Mouse (Mus musculus) intestine, postnatal 0 days (tissue): ENCODE measurements around the gene Gnptg. TPM values are rescaled to one million over a fixed set of nuclear protein-coding genes. Genes with fewer than 3 reads are reported as not detected.

Experiments used
- ATAC-seq: fragments of 200-750 bp; cut with Nextera tagmentation; 2 replicates; pipeline ENCODE4 v1.8.0; 2017; ENCODE audit warnings: mild to moderate bottlenecking, moderate TSS enrichment, moderate library complexity
- H3K27ac ChIP-seq: fragments of 300-500 bp; sonication (generic); 2 replicates; pipeline ENCODE4 v1.5.1; 2014; ENCODE audit warnings: mild to moderate bottlenecking, low read depth, low read length, moderate library complexity
- H3K27me3 ChIP-seq: fragments of 300-500 bp; sonication (generic); replicated peaks from 2 replicates; pipeline ENCODE4 v1.6.1; 2014; ENCODE audit warnings: low read length, mixed read lengths; ENCODE audit not compliant: control insufficient read depth, insufficient read depth
- H3K36me3 ChIP-seq: fragments of 300-500 bp; sonication (generic); 2 replicates; pipeline ENCODE4 v1.6.1; 2014; ENCODE audit warnings: mild to moderate bottlenecking, moderate library complexity; ENCODE audit not compliant: control insufficient read depth, insufficient read depth
- H3K4me1 ChIP-seq: fragments of 300-500 bp; sonication (generic); replicated peaks from 2 replicates; pipeline ENCODE4 v1.6.1; 2014; ENCODE audit warnings: antibody characterized with exemption, low read length, mixed read lengths; ENCODE audit not compliant: control insufficient read depth, insufficient read depth
- H3K4me2 ChIP-seq: fragments of 300-500 bp; sonication (generic); replicated peaks from 2 replicates; pipeline ENCODE4 v1.6.1; 2014; ENCODE audit warnings: low read depth, mild to moderate bottlenecking, moderate library complexity
- H3K4me3 ChIP-seq: fragments of 300-500 bp; sonication (generic); 2 replicates; pipeline ENCODE4 v1.5.1; 2014; ENCODE audit warnings: low read depth, low read length
- H3K9ac ChIP-seq: fragments of 300-500 bp; sonication (generic); 2 replicates; pipeline ENCODE4 v1.6.1; 2014; ENCODE audit warnings: mild to moderate bottlenecking, low read depth, low read length
- H3K9me3 ChIP-seq: fragments of 300-500 bp; sonication (generic); 2 replicates; pipeline ENCODE4 v1.6.1; 2016; ENCODE audit warnings: mixed run types; ENCODE audit not compliant: control insufficient read depth
- CTCF ChIP-seq: sonication (generic); IDR thresholded peaks from 2 replicates; pipeline ENCODE4 v1.5.1; 2016; ENCODE audit warnings: low read depth, mild to moderate bottlenecking, control low read depth, antibody characterized with exemption, moderate library complexity
- WGBS: fragments of 180-500 bp; shearing (Covaris S2); extraction: QIAGEN DNeasy Blood & Tissue Kit; methylation state at CpG from one replicate; pipeline ENCODE4 v1.1.7; 2014; 5-methylcytosine and 5-hydroxymethylcytosine counted together
- polyA plus RNA-seq: library from polyadenylated mRNA; unstranded; fragments of >200 nt; fragmentation: Nextera tagmentation; extraction: Ambion mirVana; gene quantifications from 2 replicates; pipeline ENCODE4 v1.2.1, GENCODE M21; 2015

The Gnptg gene
- polyA plus RNA-seq, 1 experiment from 2014 or later = 41.0 TPM

DNA sequence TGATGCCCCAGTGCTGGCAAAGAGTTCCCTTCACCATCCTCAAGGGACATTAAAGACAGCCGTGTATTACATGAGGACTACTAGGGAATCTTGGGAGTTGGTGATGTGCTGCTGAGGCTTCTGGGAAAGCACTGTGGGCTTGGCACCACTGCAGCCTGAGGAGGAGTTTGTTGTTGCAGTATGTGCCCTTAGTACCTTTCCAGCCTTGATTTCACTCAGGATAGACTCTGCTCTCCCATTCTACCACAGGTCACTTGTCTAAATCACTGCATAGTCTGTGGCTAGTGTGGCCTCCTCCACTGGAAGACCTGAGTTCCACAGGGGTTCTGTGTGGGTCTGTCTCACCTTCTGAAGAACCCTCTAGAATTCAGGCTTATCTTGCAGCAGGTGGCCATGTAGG, 19.2 kb downstream of the Gnptg start:
- Histone ChIP-seq H3K4me1 (no peaks in the 10 kb centered on the region), H3K27me3 (no peaks in the 10 kb centered on the region), H3K9me3 (no peaks in the 10 kb centered on the region), H3K9ac (no peak overlapping the region), H3K36me3 (peaks cover 34% of the 10 kb centered on the region), H3K27ac (no peak overlapping the region), H3K4me3 (no peak overlapping the region), H3K4me2 (no peak overlapping the region)
- no peak for TF ChIP-seq CTCF
- no peak for ATAC-seq
- 79% methylated on average over 1 of the region's 1 CpGs for WGBS

DNA sequence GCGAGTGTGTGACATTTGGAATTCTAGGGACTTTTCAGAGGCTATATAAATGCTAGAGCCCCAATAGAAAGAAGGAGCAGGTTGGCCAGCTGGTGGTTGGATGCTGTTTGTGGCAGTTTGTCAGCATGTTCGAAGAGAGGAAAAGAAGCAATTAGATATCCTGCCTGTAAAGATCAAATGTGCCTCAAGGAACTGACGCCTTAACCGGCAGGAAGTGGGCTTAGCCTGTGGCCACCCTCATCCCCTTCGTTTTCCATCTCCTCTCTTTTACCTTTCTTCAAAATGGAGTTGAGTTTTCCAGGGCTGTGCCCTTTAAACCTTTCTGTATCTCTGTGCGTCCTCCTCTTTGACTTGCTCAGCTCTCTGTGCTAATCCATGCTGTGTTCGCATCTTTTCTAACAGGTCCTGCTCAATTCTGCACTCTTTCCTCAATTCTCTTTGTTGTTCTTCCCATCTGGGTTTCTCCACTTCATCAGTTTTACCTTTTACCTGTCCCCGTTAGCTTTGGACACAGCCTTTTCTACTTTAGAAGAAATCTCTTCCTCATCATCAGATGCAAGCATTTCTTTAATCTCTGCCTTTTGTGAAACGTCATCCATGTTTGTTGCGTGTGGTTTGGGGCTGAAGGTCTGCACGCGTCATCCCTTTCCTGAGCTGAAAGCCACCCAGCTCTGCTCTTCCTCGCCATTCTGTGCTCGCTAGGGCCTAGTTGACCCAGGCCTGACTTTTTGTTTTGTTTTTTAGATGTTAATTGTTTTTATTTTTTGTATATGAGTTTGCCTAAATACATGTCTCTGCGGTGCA, 20.2 kb downstream of the Gnptg start:
- no peaks in the 10 kb centered on the region for H3K4me1 ChIP-seq
- 94% methylated on average over 15 of the region's 15 CpGs for WGBS
- no peak overlapping the region for H3K4me2 ChIP-seq
- H3K9me3 ChIP-seq = no peaks in the 10 kb centered on the region
- no peak for TF ChIP-seq CTCF
- ATAC-seq = no peak
- H3K36me3 ChIP-seq = peaks cover 41% of the 10 kb centered on the region
- H3K27ac ChIP-seq = no peak overlapping the region
- H3K27me3 ChIP-seq = no peaks in the 10 kb centered on the region
- H3K4me3 ChIP-seq = no peak overlapping the region
- H3K9ac ChIP-seq = no peak overlapping the region

DNA sequence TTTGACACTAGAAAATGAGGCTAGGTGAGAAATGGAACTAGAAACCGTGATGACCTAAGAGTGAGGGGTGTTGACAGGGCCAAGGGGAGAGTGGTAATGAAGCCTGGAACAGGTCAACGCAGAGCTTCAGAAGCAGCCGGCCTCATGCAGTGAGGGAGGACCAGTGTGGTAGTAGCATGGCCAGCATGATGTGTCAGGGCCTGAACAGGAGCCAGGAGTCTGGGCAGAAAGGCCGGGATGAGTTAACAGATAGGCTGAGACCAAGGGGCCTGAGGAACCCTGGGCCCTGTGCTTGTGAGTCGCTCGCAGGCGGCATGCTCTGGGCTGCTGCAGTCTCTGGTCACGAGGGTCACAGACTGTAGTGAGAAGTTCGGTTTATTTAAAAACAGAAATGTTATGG, 21.0 kb downstream of the Gnptg start:
- Histone ChIP-seq H3K9me3 (no peaks in the 10 kb centered on the region), H3K4me1 (no peaks in the 10 kb centered on the region), H3K27me3 (no peaks in the 10 kb centered on the region), H3K4me3 (no peak overlapping the region), H3K4me2 (no peak overlapping the region), H3K36me3 (peaks cover 45% of the 10 kb centered on the region), H3K27ac (no peak overlapping the region), H3K9ac (no peak overlapping the region)
- 96% methylated on average over 9 of the region's 9 CpGs for WGBS
- TF ChIP-seq CTCF = no peak
- no peak for ATAC-seq

DNA sequence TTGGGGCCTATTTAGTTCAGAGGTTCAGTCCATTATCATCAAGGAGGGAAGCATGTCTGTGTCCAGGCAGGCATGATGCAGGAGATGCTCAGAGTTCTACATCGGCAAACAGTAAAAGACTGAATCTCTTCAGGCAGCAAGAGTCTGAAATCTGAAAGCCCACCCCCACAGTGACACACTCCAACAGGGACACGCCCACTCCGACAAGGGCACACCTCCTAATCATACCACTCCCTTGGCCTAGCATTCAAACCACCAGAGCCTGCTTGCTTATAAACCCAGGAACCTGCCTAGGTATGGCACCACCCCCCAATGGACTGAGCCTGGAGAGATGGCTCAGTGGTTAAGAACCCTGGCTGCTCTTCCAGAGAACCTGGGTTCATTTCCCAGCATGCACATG, 24.5 kb downstream of the Gnptg start:
- peaks cover 70% of the 10 kb centered on the region for H3K36me3 ChIP-seq
- no peak overlapping the region for H3K27ac ChIP-seq
- H3K4me2 ChIP-seq = no peak overlapping the region
- no peaks in the 10 kb centered on the region for H3K27me3 ChIP-seq
- 84% methylated on average over 3 of the region's 3 CpGs for WGBS
- no peak for ATAC-seq
- no peaks in the 10 kb centered on the region for H3K4me1 ChIP-seq
- H3K4me3 ChIP-seq = no peak overlapping the region
- no peaks in the 10 kb centered on the region for H3K9me3 ChIP-seq
- no peak for TF ChIP-seq CTCF
- no peak overlapping the region for H3K9ac ChIP-seq

DNA sequence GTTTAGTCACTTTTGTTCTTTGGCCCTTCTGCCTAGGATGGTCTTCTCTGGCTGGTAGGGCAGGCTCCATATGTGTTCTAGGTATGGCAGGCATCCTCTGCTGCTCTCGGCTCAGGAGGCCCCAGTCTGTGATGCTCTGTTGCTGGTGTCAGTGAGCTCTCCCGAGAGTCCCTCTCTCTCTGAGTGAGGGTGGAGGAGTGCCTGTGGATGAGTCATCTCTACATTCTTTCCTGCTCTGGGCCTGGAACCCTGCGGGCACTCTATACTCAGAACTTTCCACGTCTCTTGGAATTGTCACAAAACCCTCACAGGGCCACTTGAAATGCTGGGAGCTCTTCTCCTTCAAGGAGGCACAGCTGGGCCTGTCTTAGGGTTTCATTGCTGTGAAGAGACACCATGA, 28.2 kb downstream of the Gnptg start:
- TF ChIP-seq CTCF = no peak
- Histone ChIP-seq H3K4me3 (no peak overlapping the region), H3K9ac (no peak overlapping the region), H3K4me2 (no peak overlapping the region), H3K36me3 (peaks cover 79% of the 10 kb centered on the region), H3K9me3 (no peaks in the 10 kb centered on the region), H3K27me3 (no peaks in the 10 kb centered on the region), H3K4me1 (no peaks in the 10 kb centered on the region), H3K27ac (no peak overlapping the region; the same call in 1 of the 2 replicates)
- WGBS = 77% methylated on average over 4 of the region's 4 CpGs
- ATAC-seq = no peak

DNA sequence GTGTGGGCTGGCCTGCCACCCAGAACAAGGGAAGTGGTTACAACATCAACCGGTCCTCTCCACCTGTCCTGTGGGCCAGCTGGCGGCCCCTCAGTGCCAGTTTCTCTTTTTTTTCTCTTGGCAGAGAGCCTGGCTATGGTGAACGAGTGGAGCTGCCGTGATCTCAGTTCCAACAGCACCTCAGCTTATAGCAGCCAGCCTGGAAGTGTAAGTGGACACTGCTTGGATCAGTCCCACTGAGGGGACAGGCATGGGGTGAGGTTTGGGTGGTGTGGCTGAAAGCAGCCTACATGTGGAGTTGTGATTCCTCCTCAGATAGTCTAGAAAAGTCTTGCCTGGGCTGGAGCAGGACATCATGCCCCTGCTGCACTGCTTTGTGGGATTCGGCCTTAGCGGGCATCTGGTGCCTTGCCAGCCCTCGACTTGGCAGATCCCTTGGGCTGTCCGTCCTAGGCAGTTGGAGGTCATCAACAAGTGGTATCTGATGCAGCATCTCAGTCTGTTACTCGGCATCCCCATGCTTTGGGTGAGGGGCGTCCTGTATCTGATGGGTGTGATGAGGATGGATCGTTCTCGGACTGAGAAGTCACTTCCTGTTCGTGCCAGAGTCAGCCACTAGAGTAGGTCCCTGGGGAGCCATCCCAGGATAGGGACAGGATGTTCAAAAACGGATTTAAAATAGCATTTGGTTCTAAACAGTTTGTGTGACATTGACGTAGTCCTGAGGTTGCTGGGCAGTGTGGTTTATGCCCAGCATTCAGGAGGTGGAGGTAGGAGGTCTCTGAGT, 29.1 kb downstream of the Gnptg start:
- 84% methylated on average over 15 of the region's 15 CpGs for WGBS
- Histone ChIP-seq H3K9me3 (no peaks in the 10 kb centered on the region), H3K4me2 (no peak overlapping the region), H3K4me1 (no peaks in the 10 kb centered on the region), H3K4me3 (no peak overlapping the region), H3K27ac (no peak overlapping the region), H3K36me3 (peaks cover 77% of the 10 kb centered on the region), H3K9ac (no peak overlapping the region), H3K27me3 (no peaks in the 10 kb centered on the region)
- TF ChIP-seq CTCF = no peak
- ATAC-seq = no peak
